Mouse (Mus musculus) heart, postnatal 0 days (tissue): ENCODE measurements around the gene Ajuba.

ENCODE experiments used
- CTCF ChIP-seq: IDR thresholded peaks from 2 replicates; pipeline ENCODE4 v1.5.1; 2016; ENCODE audit warnings: antibody characterized with exemption, control low read depth, low read depth
- EP300 ChIP-seq: IDR thresholded peaks from 2 replicates; pipeline ENCODE4 v1.6.1; 2016; ENCODE audit warnings: antibody characterized with exemption, low read depth

DNA sequence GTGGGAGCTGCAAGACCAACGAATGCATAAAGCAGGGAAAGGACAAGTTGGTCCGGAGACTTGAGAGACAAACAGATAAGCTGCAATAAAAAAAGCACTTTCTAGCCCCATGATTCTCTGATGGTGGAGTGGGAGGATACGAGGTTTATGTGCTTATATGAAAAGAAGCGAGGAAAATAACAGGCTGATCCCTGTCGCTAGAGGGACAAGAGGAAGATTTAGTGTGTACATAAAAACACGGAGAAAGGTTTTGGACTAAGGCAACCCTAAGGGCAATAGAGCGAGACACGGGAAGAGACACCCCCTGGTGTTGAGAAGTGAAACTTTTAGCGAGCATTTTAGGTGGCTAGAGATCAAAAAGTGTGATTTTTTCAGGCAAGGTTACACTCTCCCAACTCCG is 705 bp upstream of the Ajuba start:
- peak; percentile 67 for TF ChIP-seq CTCF
- TF ChIP-seq EP300 = no peak
